Mouse (Mus musculus): ENCODE data around the gene Snx32. TPM values are rescaled to one million over a fixed set of nuclear protein-coding genes. Genes with fewer than 3 reads are reported as not detected.
A peak's percentile ranks its signal among the peaks of the same experiment; 100 is the strongest.

Snx32 gene
- total RNA-seq, 2 experiments from 2014 or later: 11.1 to 12.1 TPM

- DNase-seq: no peak
These were observed 26.7 kb downstream of the Snx32 start for GRCm38 (mm10) chr19:5483386-5484359.

DNA sequence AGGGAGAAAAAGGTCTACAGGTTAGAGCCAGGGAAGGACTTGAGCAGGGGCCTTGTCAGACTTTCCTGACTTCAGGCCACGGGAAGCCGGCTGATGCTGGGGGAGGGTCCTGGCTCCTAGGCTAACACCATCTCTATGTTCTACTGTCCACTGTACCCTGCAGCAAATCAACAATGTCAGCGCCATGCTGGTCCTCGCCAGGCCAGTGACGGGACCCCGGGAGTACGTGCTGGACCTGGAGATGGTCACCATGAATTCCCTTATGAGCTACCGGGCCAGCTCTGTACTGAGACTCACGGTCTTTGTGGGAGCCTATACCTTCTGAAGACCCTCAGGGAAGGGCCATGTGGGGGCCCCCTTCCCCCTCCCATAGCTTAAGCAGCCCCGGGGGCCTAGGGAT is 28.9 kb downstream of the Snx32 start:
- DNase-seq: no peak

DNA sequence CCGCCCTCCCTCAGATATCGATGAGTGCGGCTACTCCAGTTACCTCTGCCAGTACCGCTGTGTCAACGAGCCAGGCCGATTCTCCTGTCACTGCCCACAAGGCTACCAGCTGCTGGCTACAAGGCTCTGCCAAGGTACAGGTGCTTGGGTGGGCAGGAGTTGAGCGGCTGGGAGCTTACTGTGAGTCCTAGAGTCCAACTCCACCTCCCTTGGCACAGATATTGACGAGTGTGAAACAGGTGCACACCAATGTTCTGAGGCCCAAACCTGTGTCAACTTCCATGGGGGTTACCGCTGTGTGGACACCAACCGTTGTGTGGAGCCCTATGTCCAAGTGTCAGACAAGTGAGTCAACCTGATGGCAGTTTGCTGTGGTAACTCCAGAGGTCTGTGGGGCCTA is 30.3 kb downstream of the Snx32 start:
- no peak for DNase-seq

GRCm38 (mm10) chr19:5477668-5478300 is 32.6 kb downstream of the Snx32 start:
- DNase-seq: peak; percentile 67 to 69

- DNase-seq: peak; percentile 43 to 61
These were observed 33.2 kb downstream of the Snx32 start for GRCm38 (mm10) chr19:5477004-5477667.

- no peak for DNase-seq
These were observed 35.1 kb downstream of the Snx32 start for GRCm38 (mm10) chr19:5475069-5475714.

- peak; percentile 58 to 82 for DNase-seq
These were observed 35.9 kb downstream of the Snx32 start for GRCm38 (mm10) chr19:5474281-5475068.

- DNase-seq: peak; percentile 93 to 96
These were observed 36.6 kb downstream of the Snx32 start, which contains the start of gene Efemp2 for GRCm38 (mm10) chr19:5473720-5474119. Gene Efemp2, plus strand, starts transcription at chr19:5473954.

- DNase-seq: no peak
These were observed 37.5 kb downstream of the Snx32 start for GRCm38 (mm10) chr19:5472857-5473256.

DNA sequence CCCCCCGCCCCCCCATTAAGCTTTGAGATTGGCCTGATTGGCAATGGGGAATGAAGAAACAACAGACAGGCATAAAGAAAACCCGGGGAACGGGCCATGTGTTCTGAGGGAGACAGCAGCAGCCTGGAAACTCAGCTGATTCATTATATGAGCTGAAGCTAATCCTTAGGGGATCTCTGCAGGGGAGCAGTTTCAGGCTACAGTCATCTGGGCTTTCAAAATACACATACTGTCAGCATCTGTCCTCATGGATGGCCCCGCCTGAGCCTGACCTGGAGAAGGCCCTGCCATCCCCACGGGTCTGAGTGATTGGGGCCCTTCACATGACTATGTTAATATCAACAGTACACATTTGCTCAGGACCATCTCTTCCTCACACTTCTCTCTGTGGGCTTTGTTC is 38.5 kb downstream of the Snx32 start:
- DNase-seq: no peak

DNA sequence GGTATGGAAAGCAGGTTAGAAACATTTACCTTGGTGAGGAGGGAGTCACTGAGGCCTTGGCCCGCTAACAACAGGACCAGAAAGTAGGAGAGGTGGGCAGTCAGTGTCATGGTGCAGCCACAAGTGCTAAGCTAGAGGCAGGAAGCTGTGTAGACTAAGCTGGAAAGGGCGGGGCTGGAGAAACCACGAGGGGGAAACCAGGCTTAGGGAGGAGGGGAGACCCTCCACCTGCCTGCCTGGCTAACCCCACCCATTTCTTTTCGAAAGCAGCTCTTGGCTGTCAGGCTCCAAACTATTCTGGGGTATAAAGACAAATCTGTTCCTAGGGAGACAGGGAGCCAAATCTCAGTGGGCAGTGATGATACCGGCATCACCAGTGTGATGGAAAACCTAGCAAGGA is 42.0 kb downstream of the Snx32 start, which contains the start of gene Ctsw:
Gene Ctsw (minus strand): TSS at position 134 of the 400 bp plus-strand sequence.
- DNase-seq: no peak

DNA sequence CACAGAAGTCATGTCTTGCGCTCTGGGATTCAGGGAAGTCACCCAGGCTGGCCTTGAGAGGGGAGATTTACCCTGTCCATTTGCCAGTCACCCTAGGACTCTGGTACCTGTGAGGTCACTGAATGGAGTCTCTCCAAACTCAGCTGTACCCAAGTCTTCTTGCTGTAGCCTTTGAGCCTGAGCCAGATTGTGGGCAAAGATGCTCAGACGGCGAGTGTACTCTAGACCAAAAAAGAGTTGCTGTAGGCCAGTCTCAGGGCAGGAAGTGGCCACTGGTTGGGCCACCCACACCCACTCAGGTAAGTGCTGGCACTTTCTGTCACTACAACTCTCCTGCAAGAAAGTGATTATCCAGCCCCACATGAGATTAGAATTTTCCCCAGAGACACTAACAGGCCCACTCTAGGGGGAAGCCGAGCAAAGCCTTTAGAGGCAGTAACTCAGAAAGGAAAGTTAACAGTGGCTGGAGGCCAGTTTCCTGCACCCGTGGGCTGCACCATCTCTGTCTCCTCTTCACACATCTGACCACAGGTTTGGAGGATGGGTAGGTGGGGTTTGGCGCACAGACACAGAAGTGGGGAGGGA is 43.3 kb downstream of the Snx32 start:
- no peak for DNase-seq

- no peak for DNase-seq
These were observed 45.3 kb downstream of the Snx32 start for GRCm38 (mm10) chr19:5465037-5465436.

GRCm38 (mm10) chr19:5463791-5464562 is 46.4 kb downstream of the Snx32 start:
- DNase-seq: peak; percentile 47 to 65

DNA sequence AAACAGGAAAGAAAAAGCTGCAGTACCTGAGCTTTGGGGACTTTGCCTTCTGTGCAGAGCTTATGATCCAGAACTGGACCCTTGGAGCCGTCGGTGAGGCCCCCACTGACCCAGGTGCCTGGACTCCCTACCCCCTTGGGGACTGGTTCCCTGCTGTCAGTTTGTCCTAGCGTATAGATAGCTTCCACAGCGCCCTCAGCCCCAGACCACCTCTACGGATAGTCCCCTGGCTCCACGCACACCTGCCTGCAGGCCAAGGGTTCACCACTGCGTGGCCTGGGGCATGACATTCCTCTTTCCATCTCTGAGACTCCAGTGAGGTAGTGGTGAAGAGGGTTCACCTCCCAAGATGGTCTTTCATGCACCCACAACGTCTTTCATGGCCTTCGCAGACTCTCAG is 47.1 kb downstream of the Snx32 start:
- DNase-seq: no peak

GRCm38 (mm10) chr19:5461411-5461810 is 48.9 kb downstream of the Snx32 start:
- no peak for DNase-seq

GRCm38 (mm10) chr19:5460465-5460911 is 49.9 kb downstream of the Snx32 start, which contains the start of gene Fibp:
Gene Fibp, plus strand, starts transcription at chr19:5460615.
- DNase-seq: peak; percentile 89 to 91

- no peak for DNase-seq
These were observed 50.4 kb downstream of the Snx32 start for GRCm38 (mm10) chr19:5459896-5460295.

DNA sequence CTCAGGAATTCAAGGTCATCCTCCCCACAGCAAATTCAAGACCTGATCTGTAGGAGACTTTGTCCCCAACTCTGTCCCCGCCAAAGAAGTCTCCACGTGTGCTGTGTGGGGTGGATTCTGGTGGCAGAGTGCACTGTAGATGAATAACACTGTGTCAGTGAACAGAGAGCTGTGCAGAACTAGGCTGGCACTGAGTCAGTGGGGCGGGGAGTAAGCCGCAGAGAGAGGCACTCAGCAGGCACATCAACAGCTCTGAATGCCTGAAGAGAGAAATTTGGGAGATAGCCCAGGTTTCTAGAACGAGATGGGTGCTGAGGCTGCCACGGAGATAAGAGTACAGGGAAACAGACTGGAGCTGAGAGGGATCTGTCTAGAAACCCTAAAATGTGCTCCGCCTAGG is 51.3 kb downstream of the Snx32 start:
- no peak for DNase-seq

Measured in adrenal gland, postnatal 36 days (tissue).